Mouse (Mus musculus) thymus, adult 2 months (tissue): Measurements from ENCODE around the gene Lonp2. TPM values are rescaled to one million over a fixed set of nuclear protein-coding genes. Genes with fewer than 3 reads are reported as not detected.
A peak's percentile ranks its signal among the peaks of the same experiment; 100 is the strongest.

Source experiments
- DNase-seq: peaks from one replicate; pipeline ENCODE4 v3.0.0; 2021
- H3K27ac ChIP-seq: fragments of 200-500 bp; 2 replicates; pipeline ENCODE4 v1.5.1; 2012; ENCODE audit warnings: low read length, control low read depth; ENCODE audit not compliant: control insufficient read depth, insufficient read depth
- H3K27me3 ChIP-seq: fragments of 200-500 bp; 2 replicates; pipeline ENCODE4 v1.6.1; 2012; ENCODE audit warnings: mild to moderate bottlenecking, low read length, moderate library complexity, mixed read lengths; ENCODE audit not compliant: control insufficient read depth, insufficient read depth
- H3K36me3 ChIP-seq: fragments of 200-500 bp; 2 replicates; pipeline ENCODE4 v1.6.1; 2012; ENCODE audit warnings: mild to moderate bottlenecking, low read length, moderate library complexity; ENCODE audit not compliant: control insufficient read depth, insufficient read depth
- H3K4me1 ChIP-seq: fragments of 200-500 bp; replicated peaks from 2 replicates; pipeline ENCODE4 v1.6.1; 2012; ENCODE audit warnings: low read length; ENCODE audit not compliant: control insufficient read depth, insufficient read depth
- H3K4me3 ChIP-seq: fragments of 200-500 bp; 2 replicates; pipeline ENCODE4 v1.5.1; 2012; ENCODE audit warnings: mild to moderate bottlenecking, low read length, control low read depth, moderate library complexity; ENCODE audit not compliant: control insufficient read depth, insufficient read depth
- CTCF ChIP-seq: fragments of 200-500 bp; IDR thresholded peaks from 2 replicates; pipeline ENCODE4 v1.5.1; 2012; ENCODE audit warnings: mild to moderate bottlenecking, control low read depth, low read length, moderate library complexity, borderline replicate concordance; ENCODE audit not compliant: control insufficient read depth, poor library complexity, insufficient read depth; ENCODE audit errors: extremely low read depth
- POLR2A ChIP-seq: fragments of 200-500 bp; IDR thresholded peaks from 2 replicates; pipeline ENCODE4 v1.6.1; 2012; ENCODE audit warnings: mild to moderate bottlenecking, low read length, control low read depth, moderate library complexity; ENCODE audit not compliant: control insufficient read depth, poor library complexity, insufficient read depth; ENCODE audit errors: extremely low read depth
- WGBS: fragments of 180-500 bp; shearing (Covaris S2); methylation state at CpG from one replicate; pipeline ENCODE4 v1.1.7; 2018; 5-methylcytosine and 5-hydroxymethylcytosine counted together
- polyA plus RNA-seq: library from polyadenylated mRNA; depleted of rRNA; stranded (reverse); fragments of >200 nt; gene quantifications from 2 replicates; pipeline ENCODE4 v1.2.3, GENCODE M21; 2012

The Lonp2 gene
- polyA plus RNA-seq, 1 experiment = 63.3 TPM

GRCm38 (mm10) chr8:86702453-86702852 is 78.6 kb downstream of the Lonp2 start:
- no peaks in the 10 kb centered on the region for H3K36me3 ChIP-seq
- WGBS = 96% methylated on average over 3 of the region's 3 CpGs

DNA sequence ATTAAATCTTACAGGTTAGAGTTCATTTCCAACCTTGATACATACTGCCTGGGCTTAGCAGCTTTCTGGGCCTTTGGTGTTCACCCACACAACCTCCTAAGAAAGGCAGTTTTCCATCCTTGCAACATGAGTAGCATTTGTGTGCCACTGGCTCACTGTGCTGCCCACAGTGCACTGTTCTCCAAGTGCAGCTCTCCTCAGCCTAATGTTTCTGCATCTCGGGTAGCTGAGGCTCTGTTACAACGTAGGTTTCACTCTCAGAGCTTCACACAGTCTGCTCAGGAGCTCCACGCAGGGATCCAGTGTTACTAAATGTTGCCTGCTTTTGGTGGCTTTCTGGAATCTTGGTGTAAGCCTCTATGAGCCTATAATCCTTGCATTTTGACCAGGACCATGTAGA is 81.5 kb downstream of the Lonp2 start:
- Histone ChIP-seq H3K4me1 (peaks cover 28% of the 10 kb centered on the region), H3K27me3 (no peaks in the 10 kb centered on the region), H3K36me3 (no peaks in the 10 kb centered on the region), H3K4me3 (no peak overlapping the region), H3K27ac (peak overlapping the region; percentile 8)
- 87% methylated on average over 3 of the region's 3 CpGs for WGBS
- TF ChIP-seq CTCF = no peak
- no peak for TF ChIP-seq POLR2A
- no peak for DNase-seq

More at GRCm38 (mm10) chr8:86702453-86702852, 78.6 kb downstream of the Lonp2 start:
- Histone ChIP-seq H3K4me3 (no peak overlapping the region), H3K27ac (no peak overlapping the region), H3K4me1 (peaks cover 21% of the 10 kb centered on the region), H3K27me3 (no peaks in the 10 kb centered on the region)
- DNase-seq = no peak
- no peak for TF ChIP-seq POLR2A
- no peak for TF ChIP-seq CTCF

DNA sequence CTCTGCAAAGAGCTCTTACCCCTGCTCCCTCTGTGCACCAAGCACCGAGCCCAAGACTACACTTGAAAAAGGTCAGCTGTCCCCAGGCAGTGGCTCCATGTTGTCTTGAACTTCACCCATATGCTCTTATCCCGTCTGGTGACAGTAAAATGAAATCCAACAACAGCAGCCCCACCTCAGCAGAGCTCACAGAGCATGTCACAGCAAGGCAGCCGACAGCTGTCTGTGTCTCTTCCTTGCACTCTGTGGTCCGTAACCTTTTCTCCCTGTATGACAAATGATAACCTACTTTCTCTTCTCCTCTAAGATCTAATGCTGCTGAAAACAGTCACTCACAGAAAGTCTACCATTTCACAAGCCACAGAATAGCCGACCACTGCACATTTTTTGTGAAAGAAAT is 82.9 kb downstream of the Lonp2 start:
- peak; percentile 41 for DNase-seq
- WGBS = 51% methylated on average over 5 of the region's 5 CpGs
- Histone ChIP-seq H3K27ac (peak overlapping the region; percentile 79), H3K27me3 (no peaks in the 10 kb centered on the region), H3K4me3 (no peak overlapping the region), H3K4me1 (peaks cover 36% of the 10 kb centered on the region), H3K36me3 (no peaks in the 10 kb centered on the region)
- no peak for TF ChIP-seq POLR2A
- TF ChIP-seq CTCF = 0 out of 2 replicates have a peak, but pooled peaks have one; percentile 22

DNA sequence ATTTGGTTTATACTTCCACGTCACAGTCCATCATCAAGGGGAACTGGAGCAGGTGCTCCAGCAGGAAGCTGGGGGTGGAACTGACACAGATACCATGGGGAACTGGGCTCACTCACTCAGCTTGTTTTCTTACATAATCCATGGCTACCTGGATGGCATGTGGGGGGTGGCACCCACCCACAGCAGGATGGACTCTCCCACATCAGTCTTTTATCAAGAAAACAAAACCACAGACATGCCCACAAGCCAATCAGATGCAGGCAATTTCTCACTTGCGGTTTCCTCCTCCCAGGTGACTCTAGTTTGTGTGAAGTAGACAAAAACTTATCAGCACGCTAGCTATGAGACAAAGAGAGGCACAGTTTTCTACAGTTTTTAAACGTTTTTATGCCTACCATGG is 84.0 kb downstream of the Lonp2 start:
- peak overlapping the region; percentile 79 for H3K27ac ChIP-seq
- no peaks in the 10 kb centered on the region for H3K36me3 ChIP-seq
- H3K27me3 ChIP-seq = no peaks in the 10 kb centered on the region
- WGBS = 4% methylated on average over 4 of the region's 4 CpGs
- DNase-seq = peak; percentile 82
- H3K4me1 ChIP-seq = peaks cover 38% of the 10 kb centered on the region
- H3K4me3 ChIP-seq = no peak overlapping the region
- TF ChIP-seq POLR2A (no peak), CTCF (no peak)

DNA sequence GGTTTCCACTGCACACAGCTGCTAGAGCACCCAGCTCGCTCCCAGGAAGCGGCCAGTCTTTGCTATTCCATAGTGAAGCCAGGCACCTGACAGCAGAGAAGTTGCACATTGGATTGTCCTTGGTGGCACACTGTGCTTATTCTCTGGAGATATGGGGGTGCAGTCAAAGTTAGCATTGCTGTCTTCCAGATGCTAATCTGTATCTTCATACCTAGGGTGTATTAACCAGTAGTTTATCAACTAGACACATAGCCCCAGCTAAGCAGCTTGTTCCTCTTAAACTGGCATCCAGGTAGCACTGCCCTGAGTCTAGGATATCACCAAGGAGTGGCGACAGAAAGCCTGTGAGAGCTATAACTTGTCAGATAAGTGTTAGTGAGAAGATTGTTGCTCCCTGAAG is 88.8 kb downstream of the Lonp2 start:
- H3K4me1 ChIP-seq = peaks cover 28% of the 10 kb centered on the region
- peak overlapping the region; percentile 21; the same call in 1 of the 2 replicates for H3K27ac ChIP-seq
- H3K27me3 ChIP-seq = no peaks in the 10 kb centered on the region
- 98% methylated on average over 3 of the region's 3 CpGs for WGBS
- H3K4me3 ChIP-seq = no peak overlapping the region
- no peak for DNase-seq
- peaks cover 18% of the 10 kb centered on the region for H3K36me3 ChIP-seq
- TF ChIP-seq POLR2A (no peak), CTCF (no peak)

GRCm38 (mm10) chr8:86713407-86714188 is 89.8 kb downstream of the Lonp2 start:
- H3K4me3 ChIP-seq = no peak overlapping the region
- H3K27ac ChIP-seq = no peak overlapping the region
- peaks cover 24% of the 10 kb centered on the region for H3K4me1 ChIP-seq
- WGBS = 96% methylated on average over 14 of the region's 14 CpGs
- peaks cover 26% of the 10 kb centered on the region for H3K36me3 ChIP-seq
- H3K27me3 ChIP-seq = no peaks in the 10 kb centered on the region
- DNase-seq = no peak
- TF ChIP-seq CTCF (no peak), POLR2A (no peak)

DNA sequence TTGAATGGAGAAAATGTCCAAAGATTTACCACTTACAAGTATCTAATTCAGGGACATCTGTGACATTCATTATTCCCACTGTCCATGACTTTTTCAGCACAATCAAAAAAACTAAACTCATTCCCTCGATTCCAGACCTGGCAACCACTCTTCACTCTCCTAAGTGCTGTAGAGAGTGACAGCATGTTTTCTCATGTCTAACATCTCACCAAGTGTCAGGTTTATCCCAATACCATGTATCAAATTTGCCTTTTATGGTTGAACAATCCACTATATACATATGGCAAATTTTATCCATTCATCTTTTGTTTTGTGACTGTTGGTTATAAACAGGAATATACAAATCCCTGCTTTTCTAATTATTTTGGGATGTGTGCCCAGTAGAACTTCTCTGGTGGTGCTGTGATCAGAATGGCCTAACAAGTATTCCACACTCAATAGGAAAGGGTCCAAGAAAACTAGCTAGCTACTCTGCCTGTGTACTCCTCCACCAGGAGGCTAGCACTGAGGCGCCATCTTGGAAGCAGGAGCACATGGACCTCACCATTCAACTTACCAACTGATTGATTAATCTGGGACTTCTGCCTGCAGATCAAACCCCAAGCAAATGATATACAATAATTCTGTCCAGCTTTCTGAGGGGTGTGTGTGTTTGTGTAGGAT is 94.6 kb downstream of the Lonp2 start:
- DNase-seq = no peak
- H3K4me3 ChIP-seq = no peak overlapping the region
- H3K4me1 ChIP-seq = peaks cover 11% of the 10 kb centered on the region
- no peak for TF ChIP-seq POLR2A
- no peak for TF ChIP-seq CTCF
- WGBS = 96% methylated on average over 2 of the region's 2 CpGs
- H3K27ac ChIP-seq = no peak overlapping the region
- peaks cover 22% of the 10 kb centered on the region for H3K36me3 ChIP-seq
- no peaks in the 10 kb centered on the region for H3K27me3 ChIP-seq
